Mouse (Mus musculus) embryo, embryonic 11.5 days (tissue): ENCODE results near the gene Ruvbl2.
"Not testable (repeated sequence)": the region's sequence is repeated elsewhere in the genome, so short reads cannot be mapped to it uniquely, and the experiment has no call there.

Source experiments
- DNase-seq: peaks from one replicate; pipeline ENCODE4 v3.0.0-alpha.2; 2012; ENCODE audit warnings: low read depth, low spot score

The Ruvbl2 gene

DNA sequence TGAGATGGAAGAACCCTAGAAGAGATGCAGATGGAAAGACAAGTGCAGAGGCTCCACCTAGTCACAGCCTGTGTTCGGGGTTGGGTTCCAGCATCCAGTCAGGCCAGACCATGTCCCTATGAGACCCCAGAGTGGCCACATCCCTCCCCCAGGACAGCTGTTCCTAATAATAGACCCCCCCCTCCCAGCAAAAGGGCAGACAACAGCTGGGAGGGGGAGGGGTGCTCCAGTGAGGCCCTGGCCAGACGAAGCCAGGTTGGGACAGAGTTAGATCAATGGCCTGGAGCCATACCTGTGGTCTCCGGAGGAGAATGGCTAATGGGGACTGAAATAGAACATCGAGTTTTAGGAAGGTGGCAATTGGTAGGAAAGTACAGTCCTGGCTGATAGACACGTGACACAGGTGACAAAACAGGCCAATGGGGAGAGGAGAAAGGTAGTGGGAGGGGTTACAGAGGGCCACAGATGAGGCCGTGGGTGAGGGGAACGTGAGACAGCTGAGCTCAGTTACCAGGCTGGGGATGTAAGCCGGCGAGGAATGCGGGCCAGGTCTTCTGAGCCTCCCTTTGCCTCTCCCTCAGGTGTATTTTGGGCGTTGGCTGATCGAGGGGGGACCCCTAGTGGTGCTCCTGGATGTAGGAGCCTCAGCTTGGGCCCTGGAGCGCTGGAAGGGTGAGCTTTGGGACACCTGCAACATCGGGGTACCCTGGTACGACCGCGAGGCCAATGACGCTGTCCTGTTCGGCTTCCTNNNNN is at the start of gene Ruvbl2:
Gene Ruvbl2 (minus strand): TSS at position 576 of the 756 bp plus-strand sequence.
- no peak for DNase-seq

DNA sequence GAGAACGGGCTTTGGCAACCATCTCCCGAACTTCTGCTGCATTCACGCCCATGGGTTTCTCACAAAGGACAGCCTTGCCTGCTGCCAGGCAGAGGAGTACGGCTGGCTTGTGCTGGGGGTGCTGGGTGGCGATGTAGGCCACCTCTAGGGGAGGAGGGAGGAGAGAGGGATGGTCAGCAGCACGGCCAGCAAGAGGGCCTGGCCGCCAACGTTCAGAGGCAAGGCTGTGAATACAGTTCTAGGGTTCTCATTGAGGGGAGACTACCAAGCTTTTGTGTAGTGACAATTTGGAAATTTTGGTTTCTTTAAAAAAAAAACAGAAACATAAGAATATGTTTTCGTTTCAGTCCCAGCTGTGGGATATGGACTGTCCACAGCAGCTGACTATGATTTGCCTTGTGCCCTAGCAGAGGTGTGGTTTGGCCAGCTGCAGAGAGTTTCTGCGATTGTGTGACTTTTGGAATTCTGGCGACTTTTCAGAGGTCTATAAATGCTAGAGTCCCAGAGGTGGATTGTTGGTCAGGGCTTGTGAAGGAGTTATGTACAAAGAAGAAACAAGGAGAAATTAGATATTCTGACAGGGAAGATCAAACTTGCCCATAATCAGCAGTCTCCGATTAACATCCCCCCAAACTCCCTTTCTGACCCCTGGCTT is 49.0 kb upstream of the Ruvbl2 start, which contains the start of gene Gm45808:
Gene Gm45808 (minus strand): TSS at position 51 of the 655 bp plus-strand sequence.
- no peak for DNase-seq

DNA sequence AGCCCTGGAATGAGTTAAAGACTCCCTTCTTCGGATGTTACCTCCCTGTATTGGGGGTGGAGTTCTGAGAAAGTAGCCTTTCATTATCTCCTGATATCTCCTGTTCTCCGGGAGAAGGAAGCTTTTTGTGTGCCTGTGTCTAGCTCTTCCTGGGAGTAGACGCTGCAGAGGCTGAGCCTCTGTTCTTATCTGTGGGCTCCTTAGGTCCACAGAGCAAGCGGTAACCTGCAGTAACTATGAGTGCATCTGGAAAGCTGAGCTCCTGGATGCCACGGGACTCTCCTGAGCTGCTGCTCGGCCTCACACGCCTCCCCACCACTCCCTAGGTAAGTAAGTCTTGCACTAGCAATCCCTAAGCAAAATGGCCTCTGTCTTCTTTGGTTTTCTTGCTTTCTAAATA is 48.3 kb upstream of the Ruvbl2 start:
- no peak for DNase-seq

DNA sequence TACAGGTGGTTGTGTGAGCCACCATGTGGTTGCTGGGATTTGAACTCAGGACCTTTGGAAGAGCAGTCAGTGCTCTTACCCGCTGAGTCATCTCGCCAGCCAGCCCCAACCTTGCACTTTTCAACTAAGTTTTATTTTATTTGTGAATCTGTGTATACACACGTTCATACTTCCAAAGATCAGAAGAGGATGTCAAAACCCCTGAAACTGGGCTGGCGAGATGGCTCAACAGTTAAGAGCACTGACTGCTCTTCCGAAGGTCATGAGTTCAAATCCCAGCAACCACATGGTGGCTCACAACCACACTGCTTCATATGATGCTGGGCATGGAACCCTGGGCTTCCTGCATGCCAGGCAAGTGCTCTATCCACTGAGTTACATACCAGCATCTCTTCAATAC is 47.1 kb upstream of the Ruvbl2 start:
- DNase-seq, result not testable (repeated sequence)

DNA sequence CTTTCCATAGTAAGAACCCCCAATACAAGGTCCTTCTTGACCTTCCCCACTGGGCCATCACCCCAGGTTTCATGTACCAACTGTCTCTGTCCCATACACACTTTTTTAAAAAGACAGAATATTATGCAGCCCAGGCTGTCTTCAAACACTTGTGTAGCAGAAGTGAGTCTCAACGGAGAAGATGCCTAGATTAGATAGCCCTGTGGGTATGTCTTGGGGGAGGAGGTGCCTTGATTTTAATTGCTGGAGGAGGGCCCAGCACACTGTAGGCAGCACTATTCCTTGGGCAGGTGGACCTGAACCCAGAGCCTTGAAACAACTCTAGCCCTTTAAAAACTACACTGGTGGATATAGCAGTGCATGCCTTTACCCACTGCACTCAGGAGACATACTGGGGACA is 44.3 kb upstream of the Ruvbl2 start:
- no peak for DNase-seq

DNA sequence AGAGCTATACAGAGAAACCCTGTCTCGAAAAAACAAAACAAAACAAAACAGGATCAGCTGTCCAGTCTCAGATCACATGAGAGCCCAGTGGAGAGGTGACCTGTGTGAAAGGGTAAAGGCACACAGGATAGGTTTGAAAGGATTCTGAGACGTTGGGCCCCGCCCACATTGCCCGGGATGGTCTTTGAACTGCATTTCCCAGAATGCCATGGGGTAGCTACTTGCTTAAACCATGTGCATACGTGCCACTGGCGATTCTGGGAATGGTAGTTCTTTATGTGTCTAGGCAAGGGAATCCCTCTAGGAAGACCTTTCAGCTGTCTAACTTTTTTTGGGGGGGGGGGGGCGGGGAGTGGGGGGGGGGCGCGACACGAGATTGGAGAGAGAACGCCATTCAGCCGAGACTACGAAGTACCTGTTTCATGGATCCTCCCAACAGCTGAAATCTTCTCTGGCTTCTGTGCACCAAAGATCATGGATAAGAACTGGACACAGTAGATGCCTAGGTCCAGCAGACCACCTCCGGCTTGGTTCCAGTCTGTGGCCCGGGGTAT is 43.6 kb upstream of the Ruvbl2 start, which contains the start of gene Tulp2:
Gene Tulp2 (plus strand): TSS at position 504 of the 554 bp plus-strand sequence.
- DNase-seq, result no peak

DNA sequence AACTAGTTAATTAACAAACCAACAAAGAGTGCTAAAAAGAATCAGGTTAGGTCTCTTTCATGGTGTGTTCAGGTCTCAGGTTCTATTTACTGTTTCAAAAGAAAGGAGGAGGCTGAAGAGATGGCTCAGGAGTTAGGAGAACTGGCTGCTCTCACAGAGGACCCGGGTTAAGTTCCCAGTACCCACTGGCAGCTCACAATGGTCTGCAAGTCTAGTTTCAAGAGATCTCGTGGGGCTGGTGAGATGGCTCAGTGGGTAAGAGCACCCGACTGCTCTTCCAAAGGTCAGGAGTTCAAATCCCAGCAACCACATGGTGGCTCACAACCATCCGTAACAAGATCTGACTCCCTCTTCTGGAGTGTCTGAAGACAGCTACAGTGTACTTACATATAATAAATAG is 42.4 kb upstream of the Ruvbl2 start:
- DNase-seq, result not testable (repeated sequence)

DNA sequence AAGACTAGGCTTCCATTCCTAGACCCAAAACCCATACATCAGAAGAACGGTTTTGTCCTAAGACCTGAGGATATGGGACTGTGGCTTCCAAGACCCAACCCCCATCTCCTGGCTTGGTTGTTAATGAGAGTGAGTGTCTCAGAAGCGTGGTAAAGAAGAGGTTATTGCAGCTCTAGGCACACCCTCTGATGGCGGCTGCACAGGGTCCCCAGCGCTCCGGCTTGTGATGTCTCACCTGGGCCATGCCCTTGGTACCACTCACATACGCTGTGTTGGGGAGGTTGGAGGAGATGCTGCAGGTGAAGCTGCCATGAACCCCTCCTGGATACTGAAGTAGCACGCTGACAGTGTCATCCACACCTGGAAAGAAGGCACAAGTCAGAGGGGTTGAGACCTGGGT is 40.9 kb upstream of the Ruvbl2 start:
- no peak for DNase-seq

DNA sequence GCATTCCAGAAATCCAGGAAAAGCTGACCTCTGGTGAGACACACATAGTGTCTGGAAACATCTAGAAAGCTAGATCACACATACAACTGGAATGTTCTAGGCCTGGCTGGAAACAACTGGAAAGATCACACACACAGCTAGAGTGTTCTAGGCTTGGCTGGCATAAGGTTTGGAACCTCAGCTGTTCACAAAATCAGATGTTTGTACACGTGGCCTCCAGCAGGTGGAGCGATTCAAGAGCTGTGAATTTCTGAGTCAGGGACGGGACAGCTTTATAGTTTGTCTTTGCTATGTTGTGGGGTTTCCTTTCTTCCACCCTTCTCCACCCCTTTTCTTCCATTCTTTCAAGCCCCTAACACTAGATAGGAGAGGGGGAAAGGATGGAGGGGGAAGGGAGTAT is 39.1 kb upstream of the Ruvbl2 start:
- no peak for DNase-seq

DNA sequence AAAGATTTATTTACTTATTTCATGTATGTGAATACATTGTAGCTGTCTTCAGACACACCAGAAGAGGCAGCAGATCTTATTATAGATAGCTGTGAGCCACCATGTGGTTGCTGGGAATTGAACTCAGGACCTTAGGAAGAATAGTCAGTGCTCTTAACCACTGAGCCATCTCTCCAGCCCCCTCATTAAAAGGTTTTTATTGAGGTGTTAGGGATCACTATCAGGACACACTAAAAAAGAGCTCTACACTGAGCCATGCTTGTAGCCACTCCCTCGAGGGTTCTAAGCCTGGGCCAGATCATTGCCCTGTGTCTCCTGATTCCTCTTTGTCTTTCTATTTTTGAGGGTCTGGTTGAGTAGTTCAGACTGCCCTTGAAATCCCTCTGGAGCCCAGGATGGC is 38.6 kb upstream of the Ruvbl2 start:
- no peak for DNase-seq

DNA sequence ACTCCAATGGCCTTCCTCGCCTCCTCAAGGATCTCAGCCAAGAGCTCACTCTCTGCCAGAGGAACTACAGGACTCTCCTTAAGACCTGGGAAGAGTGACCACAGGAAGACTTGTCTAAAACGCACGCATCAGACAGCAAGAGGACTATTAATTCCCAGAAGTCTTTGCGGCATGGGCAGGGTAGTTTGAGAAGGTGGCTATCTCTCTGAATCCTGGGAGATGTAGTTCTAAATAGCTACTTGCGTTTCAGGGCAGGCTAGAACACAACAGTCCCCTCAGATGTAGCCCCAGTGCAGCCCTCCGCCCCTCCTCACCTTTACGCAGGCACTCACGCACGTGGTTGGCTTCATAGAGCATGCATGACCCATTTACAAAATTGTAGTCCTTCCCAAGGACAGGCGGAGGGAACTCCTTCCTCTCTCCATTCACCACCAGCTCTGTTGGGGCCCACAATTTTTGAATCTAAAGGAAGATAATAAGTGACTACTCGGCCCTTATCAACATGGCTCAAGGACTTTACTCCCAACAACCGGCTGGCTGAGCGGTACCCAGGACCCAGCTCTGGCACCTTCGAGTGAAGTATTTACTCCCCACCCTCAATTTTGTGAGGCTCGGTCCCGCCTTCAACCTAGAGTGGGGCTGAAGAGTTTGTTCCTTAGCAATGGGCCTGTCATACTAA is 37.5 kb upstream of the Ruvbl2 start:
- DNase-seq, result no peak

DNA sequence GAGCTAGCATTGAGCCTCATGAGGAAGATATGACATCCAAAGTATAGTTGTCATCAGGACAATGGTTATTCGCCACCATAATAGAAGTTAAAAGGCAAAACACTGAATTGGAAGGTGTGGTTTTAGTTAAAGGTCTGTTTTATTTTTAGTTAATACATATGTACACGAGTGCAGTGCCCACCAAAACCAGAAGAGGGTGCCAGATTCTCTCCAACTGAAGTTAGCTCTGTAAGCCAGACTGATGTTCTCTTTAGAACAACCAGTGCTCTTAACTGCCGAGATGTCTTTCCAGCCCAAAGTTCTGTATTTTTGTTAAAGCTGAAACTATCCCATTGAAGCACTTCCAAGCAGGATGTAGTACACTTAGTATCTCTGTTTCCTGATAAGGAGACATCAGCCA is 33.0 kb upstream of the Ruvbl2 start:
- no peak for DNase-seq

DNA sequence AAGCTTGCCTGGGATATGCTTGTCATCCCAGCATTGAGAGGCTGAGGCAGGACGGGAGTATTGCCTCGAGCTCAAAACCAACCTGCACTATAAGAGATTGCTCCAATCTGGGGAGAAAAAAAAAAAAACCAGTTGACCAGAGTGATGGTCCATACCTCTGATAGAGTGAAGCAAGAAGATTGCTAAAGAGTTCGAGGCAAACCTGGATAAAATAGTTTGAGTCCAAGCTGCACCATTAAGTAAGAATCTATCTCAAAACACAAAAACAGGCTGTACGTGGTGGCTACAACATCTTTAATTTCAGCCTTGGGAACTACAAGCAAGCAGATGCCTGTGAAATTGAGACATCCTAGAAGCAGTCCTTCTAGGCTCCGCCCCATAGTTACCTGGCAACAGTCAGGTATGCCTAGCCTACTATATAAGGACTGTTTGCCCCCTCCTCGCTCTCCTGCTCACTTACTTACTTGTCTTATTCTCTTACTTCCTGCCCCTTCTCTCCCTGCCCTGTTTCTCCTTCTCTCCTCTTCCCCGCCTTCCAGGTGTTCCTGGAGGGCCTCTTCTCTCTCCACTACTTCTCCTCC is 29.3 kb upstream of the Ruvbl2 start:
- no peak for DNase-seq

DNA sequence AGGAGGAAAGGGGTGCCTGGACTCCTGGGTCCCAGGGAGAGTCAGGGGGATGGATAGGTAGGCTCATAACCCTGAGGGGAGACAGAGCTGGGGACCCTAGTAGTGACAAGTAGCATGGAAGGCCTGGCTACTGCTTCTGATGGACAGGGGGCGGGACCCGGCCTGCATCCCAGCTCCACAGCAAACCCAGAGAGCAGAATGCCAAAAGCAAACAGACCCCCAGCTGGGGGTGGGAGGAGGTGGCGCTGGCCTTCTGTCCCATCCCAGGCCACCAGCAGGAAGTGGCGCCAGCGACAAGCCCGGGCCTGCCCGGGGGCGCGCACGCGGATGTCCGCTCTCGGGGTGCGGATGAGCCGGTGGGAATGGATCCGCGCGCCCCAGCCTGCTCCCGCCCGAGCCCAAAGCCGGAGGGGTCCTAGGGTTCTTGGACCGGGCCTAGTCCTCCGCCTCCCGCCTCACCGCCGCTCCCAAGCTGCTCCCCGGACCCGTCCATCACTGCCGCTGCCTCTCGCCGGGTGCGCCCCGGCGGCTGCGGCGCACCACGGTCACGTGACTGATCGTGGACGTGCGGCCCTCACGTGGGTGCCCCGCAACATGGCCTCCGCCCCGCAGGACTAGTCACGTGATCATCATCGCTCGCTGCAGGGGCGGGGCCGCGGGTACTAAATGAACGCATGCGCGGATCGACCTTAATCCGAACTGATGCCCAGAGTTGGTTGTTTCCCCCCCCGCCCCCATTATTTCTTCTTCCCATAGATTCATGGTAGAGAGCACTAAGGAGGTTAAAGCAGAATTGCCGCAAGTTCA is 28.6 kb upstream of the Ruvbl2 start, which contains the start of gene Bax:
Gene Bax (minus strand): TSS at position 616 of the 807 bp plus-strand sequence.
- DNase-seq, result peak; percentile 92

DNA sequence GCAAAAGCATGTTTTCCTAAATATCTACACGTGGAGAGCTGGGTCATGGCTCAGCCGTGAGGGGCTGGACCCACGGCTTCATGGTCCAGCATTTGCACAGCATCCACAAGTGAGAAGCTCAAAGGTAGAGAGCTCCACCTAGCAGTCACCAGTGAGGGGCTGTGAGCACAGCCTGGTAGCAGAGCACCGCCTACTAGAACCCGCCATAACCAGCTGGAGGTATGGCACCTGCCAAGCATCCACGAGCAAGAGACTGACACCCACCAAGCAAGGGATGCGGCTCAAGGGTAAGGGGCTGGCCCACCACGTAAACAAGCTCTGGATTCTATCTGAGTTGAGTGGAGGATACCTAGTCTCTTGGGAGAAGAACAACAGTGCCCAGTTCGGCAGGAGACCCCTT is 27.7 kb upstream of the Ruvbl2 start:
- DNase-seq, result no peak

DNA sequence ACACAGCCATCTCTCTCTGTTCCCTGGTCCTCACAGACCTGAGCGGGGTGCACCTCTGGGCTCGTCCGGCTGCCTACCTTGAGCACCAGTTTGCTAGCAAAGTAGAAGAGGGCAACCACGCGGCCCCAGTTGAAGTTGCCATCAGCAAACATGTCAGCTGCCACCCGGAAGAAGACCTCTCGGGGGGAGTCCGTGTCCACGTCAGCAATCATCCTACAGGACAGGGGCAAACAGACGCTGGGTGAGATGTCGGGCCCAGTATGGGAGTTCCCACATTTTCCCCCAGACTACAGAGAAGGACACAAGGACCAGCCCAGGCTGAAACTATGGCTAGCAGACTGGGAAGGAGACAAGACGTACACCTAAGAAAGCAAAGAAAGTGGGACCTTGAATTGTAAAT is 27.2 kb upstream of the Ruvbl2 start:
- no peak for DNase-seq

DNA sequence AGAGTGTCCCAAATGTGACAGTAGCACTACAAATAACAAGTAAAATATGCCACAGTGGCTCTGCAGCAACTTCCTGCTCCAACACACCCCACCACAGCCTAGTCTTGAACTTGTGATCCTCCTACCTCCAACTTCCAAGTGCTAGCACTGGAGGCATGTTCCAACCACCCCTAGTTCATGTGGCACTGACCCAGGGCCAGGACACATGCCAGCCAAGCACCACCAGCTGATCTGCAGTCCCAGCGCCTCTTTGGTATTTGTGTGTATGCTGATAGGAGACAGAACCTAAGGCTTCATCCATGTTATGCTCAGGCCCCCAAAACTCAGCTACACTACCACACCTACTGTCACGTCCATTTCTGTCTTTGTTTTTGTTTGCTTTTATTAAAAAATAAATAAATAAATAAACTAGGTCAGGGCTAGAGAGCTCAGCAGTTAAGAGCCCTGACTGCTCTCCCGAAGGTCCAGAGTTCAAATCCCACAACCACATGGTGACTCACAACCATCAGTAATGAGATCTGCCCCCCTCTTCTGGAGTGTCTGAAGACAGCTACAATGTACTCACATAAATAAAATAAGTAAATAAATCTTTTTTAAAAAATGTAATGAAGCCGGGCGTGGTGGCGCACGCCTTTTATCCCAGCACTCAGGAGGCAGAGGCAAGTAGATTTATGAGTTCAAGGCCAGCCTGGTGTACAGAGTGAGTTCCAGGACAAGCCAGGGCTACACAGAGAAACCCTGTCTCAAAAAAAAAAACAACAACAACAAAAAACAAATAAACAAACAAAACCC is 26.3 kb upstream of the Ruvbl2 start:
- DNase-seq, result no peak

DNA sequence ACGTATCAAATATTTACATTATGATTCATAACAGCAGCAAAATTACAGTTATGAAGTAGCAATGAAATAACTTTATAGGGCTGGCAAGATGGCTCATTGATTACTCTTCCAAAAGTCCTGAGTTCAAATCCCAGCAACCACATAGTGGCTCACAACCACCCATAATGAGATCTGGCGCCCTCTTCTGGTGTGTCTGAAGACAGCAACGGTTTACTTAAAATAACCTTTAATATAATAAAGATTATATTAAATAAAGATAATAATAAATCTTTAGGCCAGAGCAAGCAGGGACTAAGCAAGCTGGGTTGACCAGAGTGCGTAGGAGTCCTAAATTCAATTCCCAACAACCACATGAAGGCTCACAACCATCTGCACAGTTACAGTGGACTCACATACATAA is 25.0 kb upstream of the Ruvbl2 start:
- not testable (repeated sequence) for DNase-seq

DNA sequence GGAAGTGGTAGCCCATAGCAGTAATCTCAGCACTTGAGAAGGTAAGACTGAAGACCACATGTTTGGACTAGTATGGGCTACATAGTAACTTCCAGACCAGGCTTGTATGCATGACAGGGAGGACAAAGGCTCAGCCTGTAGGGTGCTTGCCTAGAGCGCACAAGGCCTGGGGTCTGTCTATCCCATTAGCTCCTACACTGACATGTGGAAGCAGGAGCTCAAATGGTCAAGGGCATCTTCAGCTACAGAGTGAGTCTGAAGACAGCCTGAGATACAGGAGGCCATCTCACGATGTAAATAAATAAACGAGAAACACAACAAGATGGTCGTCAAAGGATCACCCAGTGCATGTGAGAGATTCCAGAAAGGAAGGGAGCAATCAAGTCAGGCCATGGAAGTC is 24.4 kb upstream of the Ruvbl2 start:
- no peak for DNase-seq

DNA sequence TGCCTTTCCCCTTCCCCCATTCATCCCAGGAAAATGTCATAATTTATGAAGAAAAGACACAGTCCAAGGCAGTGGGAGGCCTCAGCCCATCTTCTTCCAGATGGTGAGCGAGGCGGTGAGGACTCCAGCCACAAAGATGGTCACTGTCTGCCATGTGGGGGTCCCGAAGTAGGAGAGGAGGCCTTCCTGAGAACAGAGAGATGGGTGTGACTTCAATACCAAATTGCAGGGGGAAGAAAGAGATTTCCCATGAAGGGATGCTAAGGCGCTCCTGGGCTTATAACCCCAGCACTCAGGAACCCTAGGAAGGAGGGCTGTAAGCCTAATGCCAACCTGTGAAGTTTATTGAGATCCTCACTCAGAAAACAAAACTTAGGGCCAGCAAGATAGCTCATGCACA is 23.9 kb upstream of the Ruvbl2 start:
- no peak for DNase-seq
